Mouse (Mus musculus) liver, adult 2 months (tissue): ENCODE measurements around the gene Il1f6. TPM values are rescaled to one million over a fixed set of nuclear protein-coding genes. Genes with fewer than 3 reads are reported as not detected.

Experiments used
- DNase-seq: peaks from one replicate; pipeline ENCODE4 v3.0.0-alpha.2; 2011; ENCODE audit warnings: low read depth, low spot score; ENCODE audit errors: extremely low read depth
- H3K27ac ChIP-seq: fragments of 200-500 bp; replicated peaks from 2 replicates; pipeline ENCODE4 v1.5.1; 2012; ENCODE audit warnings: low read depth, mild to moderate bottlenecking, control low read depth, inconsistent platforms, low read length; ENCODE audit not compliant: insufficient read depth
- H3K27me3 ChIP-seq: fragments of 200-500 bp; 2 replicates; pipeline ENCODE4 v1.6.1; 2012; ENCODE audit warnings: mild to moderate bottlenecking, moderate library complexity, low read length, inconsistent platforms; ENCODE audit not compliant: control insufficient read depth, insufficient read depth
- H3K36me3 ChIP-seq: fragments of 200-500 bp; 2 replicates; pipeline ENCODE4 v1.6.1; 2012; ENCODE audit warnings: low read length, inconsistent platforms; ENCODE audit not compliant: control insufficient read depth, insufficient read depth
- H3K4me1 ChIP-seq: fragments of 200-500 bp; 2 replicates; pipeline ENCODE4 v1.6.1; 2011; ENCODE audit warnings: low read length; ENCODE audit not compliant: control insufficient read depth, insufficient read depth
- H3K4me3 ChIP-seq: fragments of 200-500 bp; 2 replicates; pipeline ENCODE4 v1.5.1; 2011; ENCODE audit warnings: low read depth, mild to moderate bottlenecking, control low read depth, low read length, moderate library complexity; ENCODE audit not compliant: insufficient read depth
- H3K79me2 ChIP-seq: fragments of 200-500 bp; 2 replicates; pipeline ENCODE4 v1.6.1; 2012; ENCODE audit warnings: inconsistent platforms, mild to moderate bottlenecking, low read length, moderate library complexity; ENCODE audit not compliant: control insufficient read depth, insufficient read depth
- H3K9ac ChIP-seq: fragments of 200-500 bp; 2 replicates; pipeline ENCODE4 v1.6.1; 2012; ENCODE audit warnings: low read depth, mild to moderate bottlenecking, control low read depth, inconsistent platforms, low read length
- CTCF ChIP-seq: fragments of 200-500 bp; IDR thresholded peaks from 2 replicates; pipeline ENCODE4 v1.5.1; 2011; ENCODE audit warnings: low read depth, low read length, control low read depth
- POLR2A ChIP-seq: fragments of 200-500 bp; IDR thresholded peaks from 2 replicates; pipeline ENCODE4 v1.6.1; 2011; ENCODE audit warnings: low read length, control low read depth; ENCODE audit not compliant: insufficient read depth; ENCODE audit errors: extremely low read depth
- WGBS: fragments of 180-500 bp; shearing (Covaris S2); methylation state at CpG from one replicate; pipeline ENCODE4 v1.1.7; 2018; 5-methylcytosine and 5-hydroxymethylcytosine counted together
- polyA plus RNA-seq: library from polyadenylated mRNA; depleted of rRNA; stranded (reverse); fragments of >200 nt; gene quantifications from 2 replicates; pipeline ENCODE4 v1.2.3, GENCODE M21; 2012; rRNA removed
- total RNA-seq: library from RNA; depleted of rRNA; stranded (reverse); fragments of >200 nt; gene quantifications from 2 replicates; pipeline ENCODE4 v1.2.3, GENCODE M21; 2014; rRNA removed

The Il1f6 gene
- total and polyA plus RNA-seq, 2 experiments: not detected

DNA sequence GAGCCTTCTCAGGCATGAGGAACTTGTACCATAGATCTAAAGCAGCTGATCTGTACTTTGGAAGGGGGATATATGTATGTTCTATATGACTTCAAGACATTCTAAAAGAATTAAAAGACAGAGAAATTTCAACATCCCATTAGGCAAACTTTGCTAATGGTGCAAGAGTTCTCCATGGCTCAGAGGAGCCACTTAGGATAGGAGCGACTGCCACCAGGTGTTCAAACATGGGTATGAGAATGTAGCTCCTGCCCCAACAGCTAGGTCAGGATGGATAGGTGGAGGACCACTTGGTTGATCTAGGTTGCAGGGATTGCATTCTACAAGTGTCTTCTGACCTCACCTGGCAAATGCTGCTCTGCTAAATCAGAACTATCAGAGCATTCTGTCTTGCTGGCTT lies 27.0 kb upstream of the Il1f6 start:
- no peaks in the 10 kb centered on the region for H3K27me3 ChIP-seq
- H3K4me1 ChIP-seq: peaks cover 6% of the 10 kb centered on the region; the same call in 1 of the 2 replicates
- H3K4me3 ChIP-seq: no peak overlapping the region
- DNase-seq: peak; percentile 70
- TF ChIP-seq POLR2A (no peak), CTCF (peak; percentile 57)
- no peaks in the 10 kb centered on the region for H3K79me2 ChIP-seq
- 0 out of 2 replicates have a peak overlapping the region, but pooled peaks have one; percentile 19 for H3K27ac ChIP-seq
- no peak overlapping the region for H3K9ac ChIP-seq
- WGBS: 28% methylated on average over 1 of the region's 1 CpGs
- H3K36me3 ChIP-seq: no peaks in the 10 kb centered on the region

DNA sequence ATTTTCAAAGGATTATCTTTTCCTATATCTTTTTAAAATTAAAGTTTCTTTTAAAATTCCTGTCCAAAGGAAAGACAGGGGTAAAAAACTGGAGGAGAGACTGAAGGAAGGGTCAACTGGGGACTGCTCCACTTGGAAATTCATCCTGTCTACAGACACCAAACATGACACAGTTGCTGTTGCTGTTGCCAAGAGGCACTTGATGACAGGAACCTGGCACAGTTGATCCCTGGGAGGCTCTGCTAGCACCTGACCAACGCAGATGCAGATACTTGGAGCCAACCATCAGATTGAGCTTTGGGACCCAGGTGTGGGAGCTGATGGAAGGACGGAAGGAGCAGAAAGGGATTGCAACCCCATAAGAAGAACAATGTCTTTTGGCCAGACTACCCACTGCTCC lies 12.0 kb downstream of the Il1f6 start:
- Histone ChIP-seq H3K9ac (no peak overlapping the region), H3K79me2 (no peaks in the 10 kb centered on the region), H3K36me3 (no peaks in the 10 kb centered on the region), H3K27me3 (no peaks in the 10 kb centered on the region), H3K4me3 (no peak overlapping the region), H3K4me1 (no peaks in the 10 kb centered on the region), H3K27ac (no peak overlapping the region)
- no peak for DNase-seq
- no peak for TF ChIP-seq POLR2A
- TF ChIP-seq CTCF: no peak
- WGBS: 73% methylated on average over 2 of the region's 2 CpGs

DNA sequence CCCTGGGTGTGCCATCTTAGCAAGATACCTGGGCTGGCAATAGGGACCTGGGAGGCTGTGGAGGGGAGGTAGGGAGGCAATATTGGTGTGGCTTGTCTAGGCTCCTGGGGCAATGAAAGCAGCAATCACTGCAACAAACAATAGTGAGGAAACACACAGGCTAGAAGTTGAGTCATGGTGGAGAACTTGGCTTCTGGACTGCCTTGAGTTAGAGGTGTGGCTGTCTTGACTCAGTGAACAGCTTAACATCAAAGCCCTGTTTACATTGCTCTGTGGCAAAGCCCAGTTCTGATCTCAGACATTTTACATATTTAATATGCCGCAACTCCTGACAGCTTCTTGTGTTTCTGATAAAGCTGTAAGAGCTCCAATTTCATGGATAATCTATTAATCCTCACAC lies 52.3 kb downstream of the Il1f6 start:
- H3K27me3 ChIP-seq: no peaks in the 10 kb centered on the region
- H3K4me1 ChIP-seq: no peaks in the 10 kb centered on the region

DNA sequence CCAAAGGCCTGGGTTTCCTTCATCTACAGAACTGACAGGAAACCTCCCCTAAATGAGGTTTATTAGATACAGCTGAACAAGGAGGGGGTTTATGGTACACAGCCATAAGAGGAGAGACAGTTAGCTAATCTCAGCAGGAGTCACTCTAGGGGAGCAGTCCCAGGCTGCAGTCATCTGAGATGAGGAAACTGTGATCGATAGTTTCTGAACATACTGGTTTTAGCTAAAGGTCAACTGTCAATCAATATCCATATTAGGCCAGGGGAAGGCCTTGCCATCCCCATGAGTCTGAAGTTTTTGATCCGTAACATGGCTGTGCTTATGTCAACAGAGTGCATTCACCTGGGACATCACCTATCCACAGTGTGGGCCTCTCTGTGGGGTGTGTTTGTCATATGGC lies 58.4 kb downstream of the Il1f6 start:
- no peaks in the 10 kb centered on the region for H3K79me2 ChIP-seq
- H3K4me1 ChIP-seq: no peaks in the 10 kb centered on the region
- TF ChIP-seq POLR2A (no peak), CTCF (no peak)
- H3K36me3 ChIP-seq: no peaks in the 10 kb centered on the region
- H3K9ac ChIP-seq: no peak overlapping the region
- H3K27ac ChIP-seq: no peak overlapping the region
- DNase-seq: peak; percentile 4
- WGBS: 38% methylated on average over 2 of the region's 2 CpGs
- no peaks in the 10 kb centered on the region; the same call in 1 of the 2 replicates for H3K27me3 ChIP-seq
- no peak overlapping the region for H3K4me3 ChIP-seq

More for the DNA sequence above, 52.3 kb downstream of the Il1f6 start:
- no peak for DNase-seq
- Histone ChIP-seq H3K27ac (no peak overlapping the region), H3K9ac (no peak overlapping the region), H3K79me2 (no peaks in the 10 kb centered on the region), H3K36me3 (no peaks in the 10 kb centered on the region), H3K4me3 (no peak overlapping the region)
- 94% methylated on average over 1 of the region's 1 CpGs for WGBS
- TF ChIP-seq POLR2A (no peak), CTCF (no peak)

DNA sequence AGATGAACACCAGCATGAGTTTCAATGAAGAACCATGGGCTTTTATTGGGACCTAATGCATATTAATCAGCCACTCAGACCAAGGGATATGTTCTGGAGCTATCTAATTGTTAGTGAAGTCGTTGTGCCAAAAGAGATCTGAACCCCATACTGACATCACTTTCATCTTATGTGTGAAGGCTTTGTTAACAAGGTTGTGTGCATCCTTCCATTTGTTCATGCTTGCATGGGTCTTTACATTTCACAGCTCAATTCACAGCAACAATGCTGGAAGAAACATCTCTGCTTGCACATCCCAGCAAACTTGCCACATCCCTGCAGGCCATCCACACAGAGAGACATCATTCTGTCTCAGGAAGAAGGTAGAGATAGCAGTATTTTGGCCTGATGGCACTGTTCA lies 59.9 kb downstream of the Il1f6 start:
- 41% methylated on average over 1 of the region's 1 CpGs for WGBS
- no peaks in the 10 kb centered on the region for H3K36me3 ChIP-seq
- no peak overlapping the region for H3K9ac ChIP-seq
- H3K27ac ChIP-seq: no peak overlapping the region
- no peak overlapping the region for H3K4me3 ChIP-seq
- no peaks in the 10 kb centered on the region for H3K4me1 ChIP-seq
- TF ChIP-seq CTCF: no peak
- TF ChIP-seq POLR2A: no peak
- no peaks in the 10 kb centered on the region for H3K79me2 ChIP-seq
- DNase-seq: no peak
- H3K27me3 ChIP-seq: no peaks in the 10 kb centered on the region; the same call in 1 of the 2 replicates

Other genes with a start within 250 kb of the Il1f6 start
- 27.7 and 46.7 TPM in 2 replicates for gene Hnmt, start 166.0 kb upstream of the Il1f6 start, total RNA-seq
- gene Hnmt, start 166.0 kb upstream of the Il1f6 start, polyA plus RNA-seq: 2.3 and 3.0 TPM in 2 replicates
- gene Tbpl2, start 118.8 kb upstream of the Il1f6 start, total RNA-seq: not detected in 2 replicates
- not detected in 2 replicates for gene Tbpl2, start 118.8 kb upstream of the Il1f6 start, polyA plus RNA-seq
- not detected in 2 replicates for gene Il1f8, start 62.3 kb upstream of the Il1f6 start, total RNA-seq
- gene Il1f8, start 62.3 kb upstream of the Il1f6 start, polyA plus RNA-seq: not detected in 2 replicates
- 0.18 TPM in 1 of 2 replicates, not detected in the other for gene Il1f9, start 28.9 kb upstream of the Il1f6 start, total RNA-seq
- gene Il1f9, start 28.9 kb upstream of the Il1f6 start, polyA plus RNA-seq: not detected in 2 replicates
- gene Il1f5, start 61.5 kb downstream of the Il1f6 start, total RNA-seq: not detected in 2 replicates
- not detected in 2 replicates for gene Il1f5, start 61.5 kb downstream of the Il1f6 start, polyA plus RNA-seq
- not detected in 2 replicates for gene Il1f10, start 75.8 kb downstream of the Il1f6 start, total RNA-seq
- gene Il1f10, start 75.8 kb downstream of the Il1f6 start, polyA plus RNA-seq: not detected in 2 replicates
- gene Il1rn, start 121.4 kb downstream of the Il1f6 start, total RNA-seq: 10.8 and 13.9 TPM in 2 replicates
- 1.3 and 1.5 TPM in 2 replicates for gene Il1rn, start 121.4 kb downstream of the Il1f6 start, polyA plus RNA-seq
- 1.6 and 3.7 TPM in 2 replicates for gene Psd4, start 152.2 kb downstream of the Il1f6 start, total RNA-seq
- gene Psd4, start 152.2 kb downstream of the Il1f6 start, polyA plus RNA-seq: 1.5 and 2.1 TPM in 2 replicates